Mouse (Mus musculus): ENCODE measurements around the gene Hist1h2bn. TPM values are rescaled to one million over a fixed set of nuclear protein-coding genes. Genes with fewer than 3 reads are reported as not detected.
A peak's percentile ranks its signal among the peaks of the same experiment; 100 is the strongest.
"Not testable (repeated sequence)": the region's sequence is repeated elsewhere in the genome, so short reads cannot be mapped to it uniquely, and the experiment has no call there.

Gene Hist1h2bn
- polyA plus RNA-seq, 1 experiment from 2014 or later: 1.8 TPM

GRCm38 (mm10) chr13:21722373-21722925 is 31.5 kb upstream of the Hist1h2bn start:
- Histone ChIP-seq H3K27ac (replicated peaks; ENCODE audit: low read depth, low read length) (peak overlapping the region; percentile 96), H3K4me3 (ENCODE audit: low read depth, low read length) (peak overlapping the region; percentile 15; the same call in 1 of the 2 replicates), H3K4me2 (ENCODE audit: low read depth, severe bottlenecking) (peak overlapping the region; percentile 40), H3K4me1 (ENCODE audit: control insufficient read depth, insufficient read depth, low read length) (0 out of 2 replicates have a peak, but pooled peaks cover 4% of the 10 kb centered on the region), H3K27me3 (ENCODE audit: control insufficient read depth, insufficient read depth, low read length) (no peaks in the 10 kb centered on the region), H3K36me3 (ENCODE audit: control insufficient read depth, insufficient read depth, low read length) (no peaks in the 10 kb centered on the region), H3K9me3 (ENCODE audit: control insufficient read depth, low read length) (no peaks in the 10 kb centered on the region), H3K9ac (ENCODE audit: low read length) (peak overlapping the region; percentile 44)
- peak; percentile 3; the same call in 1 of the 2 replicates for ATAC-seq (ENCODE audit: insufficient number of reproducible peaks, low FRiP score, low TSS enrichment, low read depth)
- 4% methylated on average over 11 of the region's 11 CpGs for WGBS
- DNase-seq (ENCODE audit: low spot score): peak; percentile 71

DNA sequence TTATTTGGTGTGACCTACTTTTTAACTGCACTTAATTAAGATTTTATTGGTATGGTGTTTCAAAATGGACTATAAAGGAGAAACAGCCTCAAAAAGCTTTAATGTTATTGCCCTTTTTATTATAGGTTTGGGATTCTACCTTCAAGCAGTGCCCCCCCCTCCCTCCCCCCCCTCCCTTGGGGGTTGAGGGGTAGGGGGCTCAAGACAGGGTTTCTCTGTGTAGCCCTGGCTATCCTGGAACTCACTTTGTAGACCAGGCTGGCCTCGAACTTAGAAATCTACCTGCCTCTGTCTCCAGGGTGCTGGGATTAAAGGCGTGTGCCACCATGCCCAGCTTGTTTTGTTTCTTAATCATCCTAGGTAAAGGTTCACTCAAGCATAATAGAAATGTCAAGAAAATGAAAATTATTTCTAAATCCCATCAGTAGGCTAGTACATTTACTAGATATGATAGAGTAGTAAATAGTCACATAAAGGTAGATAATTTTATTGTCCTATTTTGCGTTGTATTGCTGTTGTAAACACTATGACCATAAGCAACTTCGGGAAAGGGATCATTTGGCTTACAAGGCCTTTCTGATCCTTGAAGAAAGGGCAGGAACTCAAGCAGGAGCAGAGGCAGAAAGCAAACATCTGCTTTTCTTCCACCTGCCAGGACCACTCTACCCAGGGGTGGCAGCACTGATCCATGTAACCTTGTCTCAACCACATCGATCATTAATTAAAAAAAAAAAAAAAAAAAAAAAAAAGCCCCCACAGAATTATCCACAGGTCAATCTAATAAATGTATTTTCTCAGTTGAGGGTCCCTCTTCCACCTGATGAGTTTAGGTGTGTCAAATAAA is 30.7 kb upstream of the Hist1h2bn start:
- Histone ChIP-seq H3K9ac (ENCODE audit: low read length) (no peak overlapping the region), H3K4me3 (ENCODE audit: low read depth, low read length) (no peak overlapping the region), H3K27me3 (ENCODE audit: control insufficient read depth, insufficient read depth, low read length) (no peaks in the 10 kb centered on the region), H3K4me2 (ENCODE audit: low read depth, severe bottlenecking) (peak overlapping the region; percentile 40; the same call in 1 of the 2 replicates), H3K36me3 (ENCODE audit: control insufficient read depth, insufficient read depth, low read length) (no peaks in the 10 kb centered on the region), H3K27ac (replicated peaks; ENCODE audit: low read depth, low read length) (peak overlapping the region; percentile 65; the same call in 1 of the 2 replicates), H3K9me3 (ENCODE audit: control insufficient read depth, low read length) (no peaks in the 10 kb centered on the region), H3K4me1 (ENCODE audit: control insufficient read depth, insufficient read depth, low read length) (0 out of 2 replicates have a peak, but pooled peaks cover 4% of the 10 kb centered on the region)
- DNase-seq (ENCODE audit: low spot score): peak; percentile 60
- 37% methylated on average over 5 of the region's 5 CpGs for WGBS
- no peak for ATAC-seq (ENCODE audit: insufficient number of reproducible peaks, low FRiP score, low TSS enrichment, low read depth)

GRCm38 (mm10) chr13:21727948-21728572 is 25.9 kb upstream of the Hist1h2bn start:
- Histone ChIP-seq H3K4me2 (ENCODE audit: low read depth, severe bottlenecking) (no peak overlapping the region), H3K27ac (replicated peaks; ENCODE audit: low read depth, low read length) (no peak overlapping the region), H3K27me3 (ENCODE audit: control insufficient read depth, insufficient read depth, low read length) (no peaks in the 10 kb centered on the region), H3K4me3 (ENCODE audit: low read depth, low read length) (no peak overlapping the region), H3K9ac (ENCODE audit: low read length) (no peak overlapping the region), H3K4me1 (ENCODE audit: control insufficient read depth, insufficient read depth, low read length) (no peaks in the 10 kb centered on the region), H3K9me3 (ENCODE audit: control insufficient read depth, low read length) (no peaks in the 10 kb centered on the region), H3K36me3 (ENCODE audit: control insufficient read depth, insufficient read depth, low read length) (no peaks in the 10 kb centered on the region)
- DNase-seq (ENCODE audit: low spot score): no peak
- 19% methylated on average over 11 of the region's 11 CpGs for WGBS
- no peak for ATAC-seq (ENCODE audit: insufficient number of reproducible peaks, low FRiP score, low TSS enrichment, low read depth)

DNA sequence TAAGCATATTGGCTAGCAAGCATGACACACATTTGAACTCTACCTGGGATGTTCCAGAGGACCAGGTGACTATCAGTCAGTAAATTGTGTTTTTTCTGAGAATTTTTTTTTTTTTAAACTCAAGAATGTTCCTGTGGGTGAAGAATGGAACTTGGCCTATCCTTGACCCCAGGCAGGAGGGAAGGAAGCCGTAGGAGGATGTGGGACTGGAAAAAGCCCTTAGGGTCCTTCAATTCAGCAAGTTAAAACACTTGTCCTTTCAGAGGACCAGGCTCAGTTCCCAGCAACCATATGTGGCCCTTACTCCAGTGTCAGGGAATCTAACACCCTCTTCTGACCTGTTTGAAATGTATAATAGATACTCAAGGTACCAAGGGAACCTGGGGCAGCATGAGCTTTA is 24.4 kb upstream of the Hist1h2bn start:
- ATAC-seq (ENCODE audit: insufficient number of reproducible peaks, low FRiP score, low TSS enrichment, low read depth) (no peak), DNase-seq (ENCODE audit: low spot score) (no peak)
- Histone ChIP-seq H3K27ac (replicated peaks; ENCODE audit: low read depth, low read length) (no peak overlapping the region), H3K27me3 (ENCODE audit: control insufficient read depth, insufficient read depth, low read length) (no peaks in the 10 kb centered on the region), H3K9ac (ENCODE audit: low read length) (no peak overlapping the region), H3K4me3 (ENCODE audit: low read depth, low read length) (no peak overlapping the region), H3K4me2 (ENCODE audit: low read depth, severe bottlenecking) (no peak overlapping the region), H3K9me3 (ENCODE audit: control insufficient read depth, low read length) (no peaks in the 10 kb centered on the region), H3K4me1 (ENCODE audit: control insufficient read depth, insufficient read depth, low read length) (no peaks in the 10 kb centered on the region), H3K36me3 (ENCODE audit: control insufficient read depth, insufficient read depth, low read length) (no peaks in the 10 kb centered on the region)
- WGBS: 47% methylated on average over 1 of the region's 1 CpGs

GRCm38 (mm10) chr13:21733466-21733865 is 20.5 kb upstream of the Hist1h2bn start:
- Histone ChIP-seq H3K36me3 (ENCODE audit: control insufficient read depth, insufficient read depth, low read length) (no peaks in the 10 kb centered on the region), H3K4me1 (ENCODE audit: control insufficient read depth, insufficient read depth, low read length) (no peaks in the 10 kb centered on the region), H3K4me3 (ENCODE audit: low read depth, low read length) (no peak overlapping the region), H3K4me2 (ENCODE audit: low read depth, severe bottlenecking) (no peak overlapping the region), H3K9ac (ENCODE audit: low read length) (peak overlapping the region; percentile 90), H3K9me3 (ENCODE audit: control insufficient read depth, low read length) (no peaks in the 10 kb centered on the region), H3K27ac (replicated peaks; ENCODE audit: low read depth, low read length) (peak overlapping the region; percentile 98), H3K27me3 (ENCODE audit: control insufficient read depth, insufficient read depth, low read length) (no peaks in the 10 kb centered on the region)
- ATAC-seq (ENCODE audit: insufficient number of reproducible peaks, low FRiP score, low TSS enrichment, low read depth): peak; percentile 26
- WGBS: 70% methylated on average over 5 of the region's 5 CpGs
- peak; percentile 64 for DNase-seq (ENCODE audit: low spot score)

DNA sequence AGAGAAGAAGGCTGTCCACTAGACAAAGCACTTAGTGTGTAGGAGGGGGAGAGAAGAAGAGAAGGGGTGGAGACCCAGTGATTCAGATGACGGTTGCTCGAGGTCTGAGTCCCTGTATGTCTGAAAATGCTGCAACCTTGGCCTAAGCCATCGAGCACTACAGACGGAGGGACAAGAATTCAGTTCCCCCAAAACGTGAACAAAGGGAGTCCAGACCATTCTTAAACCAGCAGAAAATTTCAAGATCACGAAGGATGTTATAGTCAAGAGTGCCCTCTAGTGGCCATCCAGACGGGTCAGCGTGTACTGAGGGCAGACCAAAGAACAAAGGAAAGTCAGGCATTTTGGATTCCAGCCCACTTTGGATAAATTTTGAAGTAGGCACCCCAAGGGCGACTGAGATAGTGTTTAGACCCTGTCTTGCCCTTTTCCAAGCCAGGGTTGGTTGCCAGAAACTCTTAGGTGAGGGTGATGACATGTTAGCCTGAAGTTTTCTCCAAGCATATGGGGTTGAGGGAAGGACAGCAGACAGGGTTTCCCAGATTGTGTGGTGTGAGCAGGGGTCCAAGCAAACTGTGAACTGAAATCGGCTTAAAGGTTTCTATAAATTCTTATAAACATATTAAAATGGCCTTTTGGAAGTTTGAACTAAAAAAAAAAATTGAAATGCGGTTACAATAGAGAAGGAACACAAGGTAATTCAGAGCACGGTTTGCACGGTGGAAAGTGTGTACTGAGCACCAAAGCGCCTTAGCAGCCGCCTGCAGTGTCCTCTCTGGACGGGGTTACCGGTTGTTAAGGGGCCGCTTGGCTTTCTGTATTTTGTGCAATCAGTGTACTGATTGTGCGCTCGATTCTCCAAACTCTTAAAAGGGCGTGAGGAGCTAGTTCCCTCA is 19.7 kb upstream of the Hist1h2bn start:
- no peaks in the 10 kb centered on the region for H3K36me3 ChIP-seq (ENCODE audit: control insufficient read depth, insufficient read depth, low read length)
- no peaks in the 10 kb centered on the region for H3K4me1 ChIP-seq (ENCODE audit: control insufficient read depth, insufficient read depth, low read length)
- H3K4me2 ChIP-seq (ENCODE audit: low read depth, severe bottlenecking): peak overlapping the region; percentile 52
- H3K4me3 ChIP-seq (ENCODE audit: low read depth, low read length): peak overlapping the region; percentile 38
- peak overlapping the region; percentile 98 for H3K27ac ChIP-seq (replicated peaks; ENCODE audit: low read depth, low read length)
- WGBS: under 1% methylated on average over 21 of the region's 21 CpGs
- DNase-seq (ENCODE audit: low spot score) (peak; percentile 87), ATAC-seq (ENCODE audit: insufficient number of reproducible peaks, low FRiP score, low TSS enrichment, low read depth) (peak; percentile 77)
- no peaks in the 10 kb centered on the region for H3K27me3 ChIP-seq (ENCODE audit: control insufficient read depth, insufficient read depth, low read length)
- H3K9me3 ChIP-seq (ENCODE audit: control insufficient read depth, low read length): no peaks in the 10 kb centered on the region
- peak overlapping the region; percentile 90 for H3K9ac ChIP-seq (ENCODE audit: low read length)

GRCm38 (mm10) chr13:21734906-21735767 is 18.8 kb upstream of the Hist1h2bn start, which contains the start of gene Hist1h4j:
Gene Hist1h4j, plus strand, starts transcription at chr13:21735064.
- under 1% methylated on average over 43 of the region's 56 CpGs for WGBS
- not testable (repeated sequence) for H3K27me3 ChIP-seq (ENCODE audit: control insufficient read depth, insufficient read depth, low read length); H3K36me3 ChIP-seq (ENCODE audit: control insufficient read depth, insufficient read depth, low read length); H3K9me3 ChIP-seq (ENCODE audit: control insufficient read depth, low read length); H3K4me1 ChIP-seq (ENCODE audit: control insufficient read depth, insufficient read depth, low read length)
- H3K4me3 ChIP-seq (ENCODE audit: low read depth, low read length): peak within 1 kb of the TSS; percentile 38
- H3K27ac ChIP-seq (replicated peaks; ENCODE audit: low read depth, low read length): peak within 1 kb of the TSS; percentile 98
- H3K4me2 ChIP-seq (ENCODE audit: low read depth, severe bottlenecking): peak within 1 kb of the TSS; percentile 52
- peak; percentile 92 for ATAC-seq (ENCODE audit: insufficient number of reproducible peaks, low FRiP score, low TSS enrichment, low read depth)
- peak; percentile 99 for DNase-seq (ENCODE audit: low spot score)
- H3K9ac ChIP-seq (ENCODE audit: low read length): peak within 1 kb of the TSS; percentile 90

All from limb, embryonic 11.5 days (tissue).